Mouse (Mus musculus): ENCODE measurements at regions not wholly inside any gene's neighbourhood (a gene's known extent, or its start where the extent isn't known, plus 50 kb on each side); places are given as distances from the start of the nearest gene placed in this dataset.

DNA sequence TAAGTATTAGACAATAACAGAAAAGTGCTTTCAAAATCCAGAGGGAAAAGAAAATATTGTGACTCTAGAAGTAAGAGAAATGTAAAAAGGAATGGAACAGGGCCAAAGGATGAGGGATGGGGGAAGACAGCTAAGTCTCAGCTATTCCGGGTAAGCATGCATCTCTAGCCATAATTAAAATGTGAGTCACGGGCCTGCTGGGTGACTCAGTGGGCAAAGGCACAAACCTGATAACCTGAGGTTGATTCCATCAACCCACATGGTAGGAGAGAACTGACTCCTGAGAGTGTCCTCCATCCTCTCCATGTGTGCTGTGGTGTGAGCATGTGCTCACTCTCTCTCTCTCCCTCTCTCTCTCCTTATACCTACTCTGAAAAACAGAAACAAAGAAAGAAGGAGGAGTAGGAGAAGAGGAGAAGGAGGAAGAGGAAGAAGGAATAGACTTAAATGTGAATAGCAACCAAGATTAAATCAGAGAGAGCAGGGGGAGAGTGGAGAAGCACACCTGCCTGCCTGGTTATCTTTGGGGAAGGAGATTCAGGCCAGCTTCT is 68.6 kb upstream of the Cited2 start:
- no peak for DNase-seq (ENCODE audit: low spot score)

DNA sequence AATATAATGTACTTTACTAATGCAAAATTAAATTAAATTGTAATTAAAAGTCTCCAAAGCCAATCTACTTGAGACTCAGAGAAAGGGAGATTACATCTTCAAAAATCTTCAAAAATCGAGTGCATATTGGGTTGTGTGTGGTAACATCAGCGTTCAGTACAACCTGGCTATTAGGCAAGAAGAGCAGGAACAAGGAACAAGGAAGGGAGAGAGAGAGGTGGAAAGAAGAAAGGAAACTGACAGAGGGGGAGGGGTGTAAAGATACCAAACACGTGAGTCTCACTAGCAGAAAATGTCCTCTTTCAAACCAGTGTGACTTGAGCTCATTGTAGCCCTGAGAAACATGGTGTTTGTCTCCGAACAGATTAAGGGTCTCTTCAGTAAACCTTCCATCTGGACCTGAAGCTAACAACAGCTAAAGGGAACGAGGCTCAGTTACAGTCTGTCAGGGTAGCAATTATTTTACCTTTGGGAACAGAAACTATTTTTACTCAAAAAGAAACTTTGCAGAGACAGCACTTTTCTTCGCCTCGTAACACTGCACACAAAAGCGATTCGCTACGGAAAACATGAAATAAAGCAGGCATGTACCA is 67.5 kb upstream of the Cited2 start:
- no peak for DNase-seq (ENCODE audit: low spot score)

DNA sequence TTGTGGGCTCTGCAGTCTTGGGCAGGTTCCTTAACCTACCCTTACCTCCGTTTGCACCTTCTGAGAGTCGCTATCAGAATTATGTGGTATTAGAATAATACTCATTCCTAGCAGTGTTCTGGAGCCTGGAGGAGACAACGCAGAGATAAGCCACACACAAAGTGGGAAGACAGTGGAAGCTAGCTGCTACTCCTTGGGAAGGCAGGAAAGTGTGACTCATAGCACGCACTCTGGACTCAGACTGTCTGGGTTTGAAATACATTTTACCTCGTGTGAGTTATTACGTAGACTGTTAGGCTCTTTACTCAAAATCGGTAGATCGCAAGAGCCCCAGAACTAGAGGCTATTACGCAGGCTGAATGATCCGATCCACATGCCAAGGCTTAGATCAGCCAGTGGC is 66.7 kb upstream of the Cited2 start:
- no peak for DNase-seq (ENCODE audit: low spot score)

DNA sequence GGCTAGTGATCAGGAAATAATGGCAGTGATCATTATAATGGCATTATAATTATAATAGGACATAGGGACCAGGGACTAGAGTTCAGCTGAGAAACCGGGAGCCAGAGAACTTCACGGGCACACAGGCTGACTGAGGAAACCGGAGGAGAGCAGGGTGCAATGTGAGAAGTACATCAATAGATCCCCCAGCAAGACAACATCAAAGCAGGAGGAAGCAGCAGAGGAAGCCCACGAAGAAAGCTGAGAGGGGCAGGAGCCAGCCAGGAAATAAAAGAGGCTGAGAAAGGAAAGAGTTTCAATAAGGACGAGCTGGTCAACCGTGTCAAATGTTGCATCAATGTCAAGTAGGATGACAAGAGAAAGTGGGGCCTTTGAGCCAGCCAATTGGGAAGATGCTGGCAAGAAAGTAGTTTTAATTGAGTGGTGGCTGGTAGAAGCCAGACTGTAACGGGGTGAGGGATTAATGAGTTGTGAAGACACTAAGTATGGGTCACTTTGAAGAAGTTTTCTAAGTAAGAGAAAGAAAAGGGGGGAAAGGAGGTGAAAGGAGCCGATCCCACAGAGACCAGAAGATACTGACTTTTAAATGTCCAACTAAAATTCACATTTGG is 66.0 kb upstream of the Cited2 start:
- peak; percentile 46 for DNase-seq (ENCODE audit: low spot score)

DNA sequence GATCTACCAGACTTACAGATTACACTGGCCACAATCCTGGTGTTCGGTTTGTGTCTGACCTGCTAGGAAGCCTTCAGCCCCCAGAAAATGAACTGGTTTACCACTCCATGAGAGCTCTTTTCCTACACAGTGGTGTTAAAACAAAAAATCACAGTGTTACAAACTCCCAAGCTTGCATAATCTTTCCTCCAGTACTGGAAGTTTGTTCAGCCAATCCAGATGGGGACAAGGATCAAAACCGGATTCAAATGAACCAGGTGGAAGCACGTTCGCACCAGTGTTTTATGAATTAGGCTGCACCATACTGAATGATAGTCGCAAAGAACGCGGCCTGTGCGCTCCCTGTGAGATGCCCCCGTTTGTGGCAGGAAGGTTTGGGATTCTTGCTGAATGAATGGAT is 63.4 kb upstream of the Cited2 start:
- no peak for DNase-seq (ENCODE audit: low spot score)

DNA sequence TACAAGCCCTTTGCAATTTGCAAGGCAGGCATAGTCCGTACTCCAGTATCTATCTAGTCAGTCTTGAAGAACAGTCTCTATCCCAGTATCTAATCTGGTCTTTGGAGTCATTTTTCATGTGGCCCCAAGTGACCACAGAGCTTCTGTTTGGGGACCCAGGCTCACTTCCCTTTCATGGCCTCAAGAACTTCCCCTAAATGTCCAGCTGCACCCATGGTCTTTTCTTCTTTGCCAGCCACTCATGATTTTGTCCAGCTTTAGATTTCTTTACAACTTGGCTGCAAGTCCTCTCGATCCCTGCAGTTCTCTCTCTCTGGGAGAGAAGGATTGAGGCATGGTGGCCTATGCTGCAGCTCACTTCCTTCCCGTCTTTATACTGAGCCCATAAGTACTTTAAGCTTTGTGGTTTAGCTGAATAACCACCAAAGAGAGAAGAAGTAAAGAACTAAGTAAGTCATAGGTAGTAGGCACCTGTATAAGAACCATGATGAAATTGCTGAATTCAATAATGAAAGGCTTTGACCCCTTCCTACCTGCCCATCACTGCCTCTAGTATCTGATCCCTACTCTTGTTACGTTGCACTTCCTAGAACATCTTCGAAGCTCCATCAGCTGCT is 62.1 kb upstream of the Cited2 start:
- DNase-seq (ENCODE audit: low spot score), result no peak

DNA sequence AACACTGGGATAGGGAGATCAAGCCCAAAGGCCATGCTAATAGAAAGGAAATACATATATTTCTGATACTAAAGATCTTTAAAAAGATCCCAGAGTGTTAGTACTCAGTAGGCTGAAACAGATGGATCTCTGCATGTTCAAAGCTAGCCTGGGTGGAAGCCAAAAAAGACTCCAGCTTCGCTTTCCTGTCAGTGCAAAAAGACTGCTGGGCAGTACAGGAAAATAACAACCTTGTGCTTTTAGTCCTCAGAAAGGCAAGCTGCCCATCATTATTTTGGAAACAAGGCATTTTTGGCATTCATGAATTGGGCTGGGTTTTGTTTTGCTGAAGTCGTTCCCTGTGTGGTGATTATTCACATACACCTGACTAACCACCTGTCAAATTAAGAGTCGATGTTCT is 56.9 kb upstream of the Cited2 start:
- no peak for DNase-seq (ENCODE audit: low spot score)

DNA sequence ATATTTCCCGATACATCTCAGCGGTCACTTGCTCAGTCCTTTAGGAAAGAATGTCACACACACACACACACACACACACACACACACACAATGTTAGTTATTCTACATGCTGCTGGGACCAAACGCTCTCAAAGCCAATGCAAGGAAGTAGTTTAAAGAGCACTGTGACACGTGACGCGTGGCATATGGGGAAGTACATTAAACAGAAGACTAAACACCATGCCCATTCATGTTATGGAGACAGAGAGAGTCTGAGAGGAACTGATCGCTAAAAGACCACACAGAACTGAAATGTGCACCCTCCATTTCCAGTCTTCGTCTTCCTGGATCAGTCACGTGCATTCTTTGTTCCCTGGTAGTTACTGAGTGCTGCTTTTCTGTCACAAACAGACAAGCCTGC is 53.6 kb upstream of the Cited2 start:
- DNase-seq (ENCODE audit: low spot score), result no peak
